Mouse (Mus musculus): ENCODE measurements around the gene Alyref. TPM values are rescaled to one million over a fixed set of nuclear protein-coding genes. Genes with fewer than 3 reads are reported as not detected.

Alyref gene
- polyA plus RNA-seq, 1 experiment from 2014 or later, result 372 TPM

DNA sequence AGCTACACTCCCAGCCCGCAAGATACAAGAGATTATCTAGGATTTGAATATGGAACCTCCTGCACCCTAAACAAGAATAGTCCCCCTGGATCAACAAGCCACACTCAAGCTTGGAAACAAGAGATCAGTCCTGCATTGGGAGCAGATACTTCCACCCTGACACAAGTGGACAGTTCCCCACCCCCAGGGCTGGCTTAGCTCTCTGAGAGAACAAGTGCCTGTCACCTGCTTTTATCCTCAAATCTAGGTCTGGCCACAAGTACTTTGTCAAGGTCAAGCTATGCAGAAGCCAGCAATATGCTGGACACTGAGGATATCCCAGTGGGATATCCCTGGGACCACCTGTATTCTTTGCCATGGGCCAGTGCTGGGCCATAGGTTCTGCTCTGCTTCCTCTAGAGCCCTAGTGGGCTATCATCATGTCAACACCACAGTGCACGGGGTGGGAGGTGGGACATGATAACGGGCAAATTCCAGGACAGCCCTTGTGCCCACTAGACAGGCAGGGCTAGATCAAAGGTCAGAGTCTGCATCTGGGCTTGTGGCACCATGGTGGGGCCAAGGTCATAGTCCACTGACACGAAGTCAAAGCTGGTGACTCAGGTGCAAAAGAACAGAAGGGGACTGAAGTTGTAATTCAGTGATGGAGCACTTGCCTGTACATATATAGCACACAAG, 18.6 kb upstream of the Alyref start:
- peak overlapping the region; percentile 69 for H3K27ac ChIP-seq (ENCODE audit: low read length)
- no peaks in the 10 kb centered on the region for H3K27me3 ChIP-seq (ENCODE audit: insufficient read depth, low read length)
- peak overlapping the region; percentile 81 for H3K4me2 ChIP-seq (replicated peaks; ENCODE audit: low read depth, low read length)
- no peaks in the 10 kb centered on the region for H3K9me3 ChIP-seq (ENCODE audit: low read length)
- peaks cover 11% of the 10 kb centered on the region for H3K4me1 ChIP-seq (ENCODE audit: insufficient read depth, low read length)
- no peak for ATAC-seq (ENCODE audit: low FRiP score, low TSS enrichment)
- peak overlapping the region; percentile 72 for H3K9ac ChIP-seq (replicated peaks; ENCODE audit: low read length)
- peaks cover 53% of the 10 kb centered on the region for H3K36me3 ChIP-seq (ENCODE audit: insufficient read depth, low read length)
- 49% methylated on average over 4 of the region's 4 CpGs for WGBS
- H3K4me3 ChIP-seq (ENCODE audit: low read length), result peak overlapping the region; percentile 67

DNA sequence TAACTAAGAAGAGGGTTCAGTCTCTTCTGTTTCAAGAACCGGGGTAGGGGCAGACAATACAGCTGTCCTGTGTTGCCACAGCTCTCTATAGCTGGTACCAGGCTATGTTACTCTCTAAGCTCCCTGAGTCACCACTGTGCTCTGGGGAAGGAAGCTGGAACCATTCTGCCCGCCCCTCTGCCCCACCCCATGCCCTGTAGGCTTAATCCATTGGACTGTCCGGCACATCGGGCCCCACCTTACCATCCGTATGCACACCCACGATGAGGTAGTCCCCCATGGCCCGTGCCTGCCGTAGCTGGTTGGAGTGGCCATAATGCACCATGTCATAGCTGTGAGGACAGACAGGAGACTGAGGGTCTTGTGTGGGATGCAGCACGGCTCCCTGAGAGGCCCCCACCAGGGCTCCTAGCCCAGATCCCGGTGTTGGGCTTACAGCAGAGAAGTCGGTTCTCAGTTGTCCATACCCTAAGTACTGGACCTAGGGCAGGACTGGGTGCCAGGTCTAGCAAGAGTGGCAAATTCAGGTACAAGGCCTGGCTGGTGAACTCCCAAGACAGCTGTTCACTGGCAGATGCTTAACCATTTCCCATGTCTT, 17.5 kb upstream of the Alyref start:
- Histone ChIP-seq H3K36me3 (ENCODE audit: insufficient read depth, low read length) (peaks cover 52% of the 10 kb centered on the region), H3K4me2 (replicated peaks; ENCODE audit: low read depth, low read length) (no peak overlapping the region), H3K9ac (replicated peaks; ENCODE audit: low read length) (no peak overlapping the region)

DNA sequence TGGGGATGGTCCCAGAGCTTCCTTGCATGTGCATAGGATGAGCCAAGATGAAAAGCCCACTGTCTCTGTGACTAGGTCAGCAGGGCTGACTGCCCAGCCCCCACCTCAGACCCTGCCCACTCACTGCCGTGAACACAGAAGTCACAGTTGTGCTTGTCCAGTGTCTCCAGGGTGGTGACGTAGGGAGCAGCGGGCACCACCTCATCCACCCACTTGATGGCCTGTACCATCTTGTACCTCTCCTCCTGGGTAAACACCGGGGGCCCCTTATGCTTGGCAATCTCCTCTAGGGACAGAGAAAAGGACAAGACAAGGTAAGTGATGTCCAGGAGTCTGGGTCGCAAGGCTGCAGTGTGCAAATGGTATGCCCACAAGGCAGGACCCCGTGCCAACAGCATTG, 17.0 kb upstream of the Alyref start:
- H3K4me2 ChIP-seq (replicated peaks; ENCODE audit: low read depth, low read length), result no peak overlapping the region
- H3K27me3 ChIP-seq (ENCODE audit: insufficient read depth, low read length), result no peaks in the 10 kb centered on the region
- H3K9me3 ChIP-seq (ENCODE audit: low read length), result no peaks in the 10 kb centered on the region
- no peak for ATAC-seq (ENCODE audit: low FRiP score, low TSS enrichment)
- H3K27ac ChIP-seq (ENCODE audit: low read length), result no peak overlapping the region
- H3K4me1 ChIP-seq (ENCODE audit: insufficient read depth, low read length), result peaks cover 11% of the 10 kb centered on the region
- H3K4me3 ChIP-seq (ENCODE audit: low read length), result no peak overlapping the region
- WGBS, result 91% methylated on average over 6 of the region's 6 CpGs
- peaks cover 47% of the 10 kb centered on the region for H3K36me3 ChIP-seq (ENCODE audit: insufficient read depth, low read length)
- no peak overlapping the region for H3K9ac ChIP-seq (replicated peaks; ENCODE audit: low read length)

More for the DNA sequence above, 17.5 kb upstream of the Alyref start:
- no peaks in the 10 kb centered on the region for H3K9me3 ChIP-seq (ENCODE audit: low read length)
- H3K27ac ChIP-seq (ENCODE audit: low read length), result no peak overlapping the region
- no peak for ATAC-seq (ENCODE audit: low FRiP score, low TSS enrichment)
- H3K27me3 ChIP-seq (ENCODE audit: insufficient read depth, low read length), result no peaks in the 10 kb centered on the region
- peaks cover 11% of the 10 kb centered on the region for H3K4me1 ChIP-seq (ENCODE audit: insufficient read depth, low read length)
- 91% methylated on average over 11 of the region's 11 CpGs for WGBS
- no peak overlapping the region for H3K4me3 ChIP-seq (ENCODE audit: low read length)

DNA sequence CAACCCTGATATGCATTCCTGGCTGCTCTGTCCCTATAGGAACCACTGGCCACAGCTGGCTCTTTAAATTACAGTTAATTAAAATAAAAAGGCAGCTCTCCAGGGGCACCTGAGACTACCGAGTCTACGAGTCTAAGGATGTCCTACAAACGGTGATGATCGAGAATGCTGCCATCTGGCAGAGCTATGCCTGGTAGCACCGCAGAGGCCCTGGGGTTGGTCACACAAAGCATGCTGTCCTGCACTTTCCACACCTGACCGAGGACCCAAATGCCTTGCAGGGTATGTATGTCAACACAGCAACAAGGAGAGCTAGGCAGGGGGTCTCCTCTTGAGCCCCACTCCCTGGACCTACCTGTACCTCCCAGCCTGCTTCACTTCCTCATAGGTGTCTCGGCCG, 15.8 kb upstream of the Alyref start:
- WGBS, result 90% methylated on average over 8 of the region's 8 CpGs
- H3K4me1 ChIP-seq (ENCODE audit: insufficient read depth, low read length), result peaks cover 16% of the 10 kb centered on the region
- H3K27me3 ChIP-seq (ENCODE audit: insufficient read depth, low read length), result no peaks in the 10 kb centered on the region
- no peak overlapping the region for H3K4me3 ChIP-seq (ENCODE audit: low read length)
- H3K27ac ChIP-seq (ENCODE audit: low read length), result no peak overlapping the region
- peaks cover 42% of the 10 kb centered on the region for H3K36me3 ChIP-seq (ENCODE audit: insufficient read depth, low read length)
- no peak for ATAC-seq (ENCODE audit: low FRiP score, low TSS enrichment)
- no peaks in the 10 kb centered on the region for H3K9me3 ChIP-seq (ENCODE audit: low read length)
- H3K4me2 ChIP-seq (replicated peaks; ENCODE audit: low read depth, low read length), result no peak overlapping the region
- no peak overlapping the region for H3K9ac ChIP-seq (replicated peaks; ENCODE audit: low read length)

DNA sequence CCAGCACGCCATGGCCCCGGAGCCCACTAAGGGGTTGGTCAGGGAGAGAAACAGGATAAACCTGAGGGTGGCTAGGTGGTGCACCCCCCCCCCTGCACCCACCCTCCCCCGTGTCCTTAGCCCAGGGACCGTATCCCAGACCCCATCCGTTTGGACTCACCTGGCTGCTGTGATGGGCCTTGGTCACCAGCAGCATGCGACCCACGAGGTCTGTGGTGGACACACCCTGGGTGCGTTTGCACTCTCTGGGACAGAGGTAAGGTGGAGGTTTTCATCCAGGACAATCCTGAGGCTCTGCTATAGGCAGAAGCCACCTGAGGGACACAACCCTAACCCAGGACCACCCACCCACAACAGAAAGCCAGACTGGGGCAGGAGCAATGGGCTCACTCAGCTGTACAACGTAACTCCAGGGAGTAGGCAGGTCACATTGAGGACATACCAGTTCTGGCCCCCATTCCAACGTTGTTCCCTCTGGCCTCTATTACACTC, 15.4 kb upstream of the Alyref start:
- no peak overlapping the region for H3K27ac ChIP-seq (ENCODE audit: low read length)
- WGBS, result 89% methylated on average over 10 of the region's 10 CpGs
- no peak for ATAC-seq (ENCODE audit: low FRiP score, low TSS enrichment)
- no peak overlapping the region for H3K4me2 ChIP-seq (replicated peaks; ENCODE audit: low read depth, low read length)
- no peaks in the 10 kb centered on the region for H3K27me3 ChIP-seq (ENCODE audit: insufficient read depth, low read length)
- H3K4me3 ChIP-seq (ENCODE audit: low read length), result no peak overlapping the region
- H3K9ac ChIP-seq (replicated peaks; ENCODE audit: low read length), result no peak overlapping the region
- peaks cover 37% of the 10 kb centered on the region for H3K36me3 ChIP-seq (ENCODE audit: insufficient read depth, low read length)
- H3K9me3 ChIP-seq (ENCODE audit: low read length), result no peaks in the 10 kb centered on the region
- peaks cover 20% of the 10 kb centered on the region for H3K4me1 ChIP-seq (ENCODE audit: insufficient read depth, low read length)

DNA sequence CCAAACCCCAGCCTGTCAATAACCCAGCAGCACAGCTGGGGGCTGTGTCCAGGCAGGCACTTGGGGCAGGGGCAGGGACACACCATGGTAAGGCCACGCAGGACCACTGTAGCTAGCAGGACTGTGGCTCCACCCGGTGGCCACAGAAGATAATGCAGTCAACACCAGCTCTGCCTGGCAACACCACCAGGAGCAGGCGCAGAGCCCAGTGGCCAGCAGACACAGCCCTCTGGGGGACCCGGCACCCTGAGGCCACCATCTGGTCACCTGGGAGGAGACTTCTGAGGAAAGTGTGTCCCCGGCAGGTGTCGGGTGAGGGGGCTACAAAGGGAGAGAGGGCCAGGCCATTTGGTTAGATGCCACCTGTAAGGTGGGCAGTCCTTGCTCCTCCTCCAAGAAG, 14.6 kb upstream of the Alyref start:
- Histone ChIP-seq H3K36me3 (ENCODE audit: insufficient read depth, low read length) (peaks cover 32% of the 10 kb centered on the region), H3K4me2 (replicated peaks; ENCODE audit: low read depth, low read length) (no peak overlapping the region), H3K27me3 (ENCODE audit: insufficient read depth, low read length) (no peaks in the 10 kb centered on the region), H3K9me3 (ENCODE audit: low read length) (no peaks in the 10 kb centered on the region), H3K27ac (ENCODE audit: low read length) (no peak overlapping the region), H3K4me1 (ENCODE audit: insufficient read depth, low read length) (peaks cover 28% of the 10 kb centered on the region), H3K9ac (replicated peaks; ENCODE audit: low read length) (no peak overlapping the region), H3K4me3 (ENCODE audit: low read length) (no peak overlapping the region)
- WGBS, result 50% methylated on average over 5 of the region's 6 CpGs
- ATAC-seq (ENCODE audit: low FRiP score, low TSS enrichment), result peak; percentile 47; the same call in 1 of the 2 replicates

DNA sequence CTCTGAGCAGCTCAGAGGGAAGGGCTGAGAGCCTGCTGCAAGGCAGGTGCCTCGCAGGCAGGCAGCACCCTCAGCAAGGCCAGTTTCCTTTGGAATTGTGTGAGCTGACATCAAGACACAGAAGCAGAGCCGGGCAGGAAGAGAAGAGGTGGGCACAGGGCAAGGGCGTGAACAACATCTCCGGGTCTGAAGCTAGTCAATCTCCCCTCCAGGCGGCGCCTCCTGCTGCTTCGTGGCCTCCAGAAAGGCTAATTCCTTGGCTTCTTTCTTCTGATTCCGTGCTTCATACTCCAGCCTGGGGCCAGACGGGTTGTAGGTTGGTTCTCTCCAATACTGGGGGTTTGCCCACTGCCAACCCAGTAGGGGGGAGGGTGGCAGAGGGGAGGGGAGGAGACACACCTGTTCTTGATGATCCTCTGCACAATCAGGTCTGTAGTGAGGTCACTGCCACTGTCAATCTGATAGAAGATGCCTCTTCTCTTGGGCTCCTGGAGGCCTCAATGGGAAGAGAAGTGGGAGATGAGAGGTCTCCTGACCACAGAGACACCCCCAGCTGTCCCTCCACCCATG, 12.4 kb upstream of the Alyref start:
- no peak for ATAC-seq (ENCODE audit: low FRiP score, low TSS enrichment)
- 81% methylated on average over 9 of the region's 9 CpGs for WGBS
- H3K36me3 ChIP-seq (ENCODE audit: insufficient read depth, low read length), result peaks cover 32% of the 10 kb centered on the region
- H3K4me3 ChIP-seq (ENCODE audit: low read length), result no peak overlapping the region
- H3K4me2 ChIP-seq (replicated peaks; ENCODE audit: low read depth, low read length), result no peak overlapping the region
- H3K9ac ChIP-seq (replicated peaks; ENCODE audit: low read length), result no peak overlapping the region
- H3K4me1 ChIP-seq (ENCODE audit: insufficient read depth, low read length), result peaks cover 25% of the 10 kb centered on the region
- no peaks in the 10 kb centered on the region for H3K27me3 ChIP-seq (ENCODE audit: insufficient read depth, low read length)
- no peaks in the 10 kb centered on the region for H3K9me3 ChIP-seq (ENCODE audit: low read length)
- no peak overlapping the region for H3K27ac ChIP-seq (ENCODE audit: low read length)

DNA sequence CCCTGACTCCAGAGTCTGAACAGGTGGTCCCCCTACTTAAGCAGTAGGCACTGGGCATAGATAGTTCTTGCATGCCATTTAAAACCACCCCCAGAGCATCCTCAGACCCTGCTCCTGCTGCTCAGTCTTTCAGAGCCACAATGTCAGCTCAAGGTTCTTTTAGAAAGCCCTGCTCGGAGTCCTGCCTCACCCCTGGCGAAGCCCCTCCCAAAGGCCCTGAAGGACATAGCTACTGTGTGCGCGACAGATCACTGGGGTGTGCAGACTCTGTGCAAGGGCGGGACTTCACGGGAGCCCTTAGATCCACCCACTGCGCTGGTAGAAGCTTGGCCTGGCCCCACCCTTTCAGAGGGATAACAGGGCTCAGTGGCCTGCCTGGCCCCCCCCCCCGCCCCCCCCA, 11.1 kb upstream of the Alyref start:
- Histone ChIP-seq H3K4me3 (ENCODE audit: low read length) (peak overlapping the region; percentile 44), H3K9me3 (ENCODE audit: low read length) (no peaks in the 10 kb centered on the region), H3K36me3 (ENCODE audit: insufficient read depth, low read length) (peaks cover 38% of the 10 kb centered on the region), H3K9ac (replicated peaks; ENCODE audit: low read length) (peak overlapping the region; percentile 69), H3K4me1 (ENCODE audit: insufficient read depth, low read length) (peaks cover 25% of the 10 kb centered on the region), H3K27ac (ENCODE audit: low read length) (peak overlapping the region; percentile 51; the same call in 1 of the 2 replicates), H3K27me3 (ENCODE audit: insufficient read depth, low read length) (no peaks in the 10 kb centered on the region), H3K4me2 (replicated peaks; ENCODE audit: low read depth, low read length) (peak overlapping the region; percentile 74)
- peak; percentile 72 for ATAC-seq (ENCODE audit: low FRiP score, low TSS enrichment)
- 34% methylated on average over 8 of the region's 8 CpGs for WGBS

DNA sequence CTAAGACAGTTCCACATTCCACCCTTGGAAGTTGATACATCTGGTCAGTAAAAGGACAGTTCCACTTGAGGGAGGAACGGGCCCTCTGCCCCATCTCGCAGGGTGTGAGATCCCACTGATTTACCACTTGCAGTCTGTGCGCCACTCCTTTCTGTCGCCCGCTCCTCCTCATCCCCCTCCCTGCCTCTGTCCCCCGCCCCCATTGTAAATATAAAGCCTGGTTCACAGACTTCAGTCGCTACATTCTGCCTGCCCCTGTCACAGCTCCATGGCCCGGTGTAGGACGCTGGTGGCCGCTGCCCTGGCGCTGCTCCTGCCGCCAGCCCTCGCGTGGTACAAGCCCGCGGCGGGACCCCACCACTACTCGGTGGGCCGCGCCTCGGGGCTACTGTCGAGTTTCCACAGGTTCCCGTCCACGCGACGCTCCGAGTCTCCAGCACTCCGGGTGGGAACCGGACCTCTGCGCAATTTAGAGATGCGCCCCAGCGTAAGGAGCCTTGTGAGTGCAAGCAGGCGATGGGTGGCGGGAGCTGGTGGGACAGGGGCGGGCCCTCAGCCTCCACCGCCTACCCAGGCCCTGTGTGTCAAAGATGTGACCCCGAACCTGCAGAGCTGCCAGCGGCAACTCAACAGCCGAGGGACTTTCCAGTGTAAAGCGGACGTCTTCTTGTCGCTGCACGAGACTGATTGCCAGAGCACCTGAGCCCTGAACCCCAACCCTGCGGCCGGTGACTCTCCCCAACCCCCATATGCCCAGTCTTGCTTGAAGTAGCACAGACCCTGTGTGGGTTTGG, 10.3 kb upstream of the Alyref start, which contains the start of gene Npb:
TSS of gene Npb (plus strand) at position 237 of the 794 bp plus-strand sequence.
- H3K36me3 ChIP-seq (ENCODE audit: insufficient read depth, low read length), result peaks cover 37% of the 10 kb centered on the region
- peak within 1 kb of the TSS; percentile 69 for H3K9ac ChIP-seq (replicated peaks; ENCODE audit: low read length)
- no peaks in the 10 kb centered on the region for H3K27me3 ChIP-seq (ENCODE audit: insufficient read depth, low read length)
- WGBS, result 3% methylated on average over 45 of the region's 45 CpGs
- 0 out of 2 replicates have a peak, but pooled peaks have one; percentile 29 for ATAC-seq (ENCODE audit: low FRiP score, low TSS enrichment)
- no peaks in the 10 kb centered on the region for H3K9me3 ChIP-seq (ENCODE audit: low read length)
- H3K4me3 ChIP-seq (ENCODE audit: low read length), result peak within 1 kb of the TSS; percentile 44
- H3K27ac ChIP-seq (ENCODE audit: low read length), result peak within 1 kb of the TSS; percentile 51; the same call in 1 of the 2 replicates
- H3K4me1 ChIP-seq (ENCODE audit: insufficient read depth, low read length), result peaks cover 25% of the 10 kb centered on the region
- peak within 1 kb of the TSS; percentile 74 for H3K4me2 ChIP-seq (replicated peaks; ENCODE audit: low read depth, low read length)
